Mouse (Mus musculus) midbrain, embryonic 16.5 days (tissue): Measurements from ENCODE around the gene Ddx31. TPM values are rescaled to one million over a fixed set of nuclear protein-coding genes. Genes with fewer than 3 reads are reported as not detected.
A peak's percentile ranks its signal among the peaks of the same experiment; 100 is the strongest.

Source experiments
- ATAC-seq: fragments of 200-750 bp; cut with Nextera tagmentation; 2 replicates; pipeline ENCODE4 v1.8.0; 2017; ENCODE audit warnings: moderate TSS enrichment
- H3K27ac ChIP-seq: fragments of 300-500 bp; sonication (generic); 2 replicates; pipeline ENCODE4 v1.5.1; 2014; ENCODE audit warnings: mild to moderate bottlenecking, low read length, mixed read lengths
- H3K27me3 ChIP-seq: fragments of 300-500 bp; sonication (generic); 2 replicates; pipeline ENCODE4 v1.6.1; 2014; ENCODE audit warnings: low read depth, low read length, mixed read lengths; ENCODE audit not compliant: control insufficient read depth, insufficient read depth
- H3K36me3 ChIP-seq: fragments of 300-500 bp; sonication (generic); 2 replicates; pipeline ENCODE4 v1.6.1; 2014; ENCODE audit warnings: mild to moderate bottlenecking, low read length, moderate library complexity, mixed read lengths; ENCODE audit not compliant: control insufficient read depth, insufficient read depth
- H3K4me1 ChIP-seq: fragments of 300-500 bp; sonication (generic); 2 replicates; pipeline ENCODE4 v1.6.1; 2014; ENCODE audit warnings: mild to moderate bottlenecking, low read length, mixed read lengths; ENCODE audit not compliant: control insufficient read depth, insufficient read depth
- H3K4me2 ChIP-seq: fragments of 300-500 bp; sonication (generic); 2 replicates; pipeline ENCODE4 v1.6.1; 2014; ENCODE audit warnings: mild to moderate bottlenecking, low read length, mixed read lengths
- H3K4me3 ChIP-seq: fragments of 300-500 bp; sonication (generic); 2 replicates; pipeline ENCODE4 v1.5.1; 2014; ENCODE audit warnings: low read depth, mild to moderate bottlenecking, low read length, moderate library complexity, mixed read lengths
- H3K9ac ChIP-seq: fragments of 300-500 bp; sonication (generic); 2 replicates; pipeline ENCODE4 v1.6.1; 2014; ENCODE audit warnings: low read depth, low read length, mixed read lengths
- H3K9me3 ChIP-seq: fragments of 300-500 bp; sonication (generic); replicated peaks from 2 replicates; pipeline ENCODE4 v1.6.1; 2014; ENCODE audit warnings: mild to moderate bottlenecking, low read length, mixed read lengths; ENCODE audit not compliant: control insufficient read depth, poor library complexity, severe bottlenecking
- WGBS: fragments of 180-500 bp; shearing (Covaris S2); extraction: QIAGEN DNeasy Blood & Tissue Kit; methylation state at CpG from one replicate; pipeline ENCODE4 v1.1.7; 2014; 5-methylcytosine and 5-hydroxymethylcytosine counted together
- polyA plus RNA-seq: library from polyadenylated mRNA; unstranded; fragments of >200 nt; fragmentation: Nextera tagmentation; extraction: Ambion mirVana; gene quantifications from 2 replicates; pipeline ENCODE4 v1.2.1, GENCODE M21; 2015

The Ddx31 gene
- 10.7 and 12.6 TPM in 2 replicates for polyA plus RNA-seq

DNA sequence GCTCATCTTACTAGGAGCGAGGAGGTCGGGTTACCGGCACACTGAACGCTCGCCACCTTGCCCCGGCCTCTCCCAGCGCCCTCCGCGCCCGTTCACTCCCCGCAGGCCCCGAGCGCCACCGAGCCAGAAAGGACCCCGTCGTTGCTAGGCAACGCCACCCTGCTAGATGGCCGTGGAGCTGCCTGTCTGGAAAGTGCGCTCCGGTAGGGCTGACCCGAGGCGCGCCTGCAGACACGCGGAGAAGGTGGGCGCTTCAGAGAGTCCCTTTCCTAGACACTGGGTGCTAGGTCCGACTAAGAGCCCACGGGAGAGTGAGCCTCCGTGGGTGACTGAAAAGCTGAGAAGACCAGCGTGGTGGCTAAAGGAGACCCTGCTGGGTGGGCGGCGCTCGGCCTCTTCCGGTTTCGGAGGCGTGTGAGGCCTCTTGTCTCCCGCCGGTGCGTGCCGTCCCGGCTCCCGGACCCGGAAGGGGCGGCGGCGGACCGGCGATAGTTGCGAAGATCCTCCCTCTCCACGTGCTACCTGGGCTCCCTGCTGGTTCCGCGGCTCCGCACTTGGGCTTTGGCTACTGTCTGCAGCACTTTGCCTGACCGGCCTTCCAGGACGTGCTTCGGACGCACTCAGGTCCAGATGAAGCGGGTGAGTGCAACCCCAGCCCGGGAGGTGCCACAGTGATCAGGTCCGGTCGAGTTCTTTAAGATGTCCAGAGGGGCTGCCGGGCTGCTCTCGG lies at the start of gene Ddx31, which contains the start of gene Gtf3c4:
Gene Ddx31, plus strand, starts transcription at position 185 of the 730 bp plus-strand sequence.
Gene Gtf3c4, minus strand, starts transcription at position 139 of the 730 bp plus-strand sequence.
- no peaks in the 10 kb centered on the region for H3K27me3 ChIP-seq
- peak within 1 kb of the TSS; percentile 99 for H3K4me3 ChIP-seq
- H3K27ac ChIP-seq: peak within 1 kb of the TSS; percentile 90
- no peaks in the 10 kb centered on the region for H3K36me3 ChIP-seq
- peak within 1 kb of the TSS; percentile 89 for H3K9ac ChIP-seq
- under 1% methylated on average over 63 of the region's 63 CpGs for WGBS
- peak; percentile 96 for ATAC-seq
- H3K4me1 ChIP-seq: peaks cover 47% of the 10 kb centered on the region
- peak within 1 kb of the TSS; percentile 98 for H3K4me2 ChIP-seq
- H3K9me3 ChIP-seq: no peaks in the 10 kb centered on the region

DNA sequence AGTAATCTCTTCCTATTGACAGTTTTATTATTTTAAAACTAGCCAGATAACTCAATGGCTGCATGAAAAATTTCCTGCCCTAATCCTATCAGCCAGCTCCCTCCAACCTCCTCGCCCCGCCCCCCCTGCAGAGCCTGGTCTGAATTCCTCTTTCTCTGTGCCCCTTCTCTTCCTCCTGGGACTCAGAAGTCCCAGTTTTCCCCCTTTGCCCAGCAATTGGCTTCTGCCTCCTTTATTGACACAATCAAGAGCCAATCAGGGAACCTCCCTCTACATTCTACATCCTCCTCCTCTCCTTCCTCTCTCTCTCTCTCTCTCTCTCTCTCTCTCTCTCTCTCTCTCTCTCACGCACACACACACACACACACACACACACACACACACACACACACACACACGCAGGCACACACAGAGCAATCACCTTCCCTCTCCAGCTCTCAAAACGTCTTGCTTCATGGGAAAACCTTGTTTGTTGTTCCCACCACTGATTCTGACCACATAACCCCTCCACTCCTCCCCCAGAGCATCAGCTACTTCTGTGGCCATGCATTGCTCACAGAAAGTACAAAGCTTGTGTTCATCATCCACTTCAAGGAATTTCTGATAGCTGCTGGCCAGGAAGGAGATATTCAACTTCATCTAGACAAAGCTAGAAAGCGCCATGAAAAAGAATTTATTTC lies 47.1 kb upstream of the Ddx31 start:
- Histone ChIP-seq H3K36me3 (no peaks in the 10 kb centered on the region), H3K27me3 (no peaks in the 10 kb centered on the region), H3K9ac (no peak overlapping the region; the same call in 1 of the 2 replicates), H3K4me2 (peak overlapping the region; percentile 54), H3K9me3 (no peaks in the 10 kb centered on the region), H3K4me1 (peaks cover 9% of the 10 kb centered on the region; the same call in 1 of the 2 replicates), H3K27ac (peak overlapping the region; percentile 41; the same call in 1 of the 2 replicates), H3K4me3 (peak overlapping the region; percentile 11)
- peak; percentile 80 for ATAC-seq
- 24% methylated on average over 5 of the region's 6 CpGs for WGBS

DNA sequence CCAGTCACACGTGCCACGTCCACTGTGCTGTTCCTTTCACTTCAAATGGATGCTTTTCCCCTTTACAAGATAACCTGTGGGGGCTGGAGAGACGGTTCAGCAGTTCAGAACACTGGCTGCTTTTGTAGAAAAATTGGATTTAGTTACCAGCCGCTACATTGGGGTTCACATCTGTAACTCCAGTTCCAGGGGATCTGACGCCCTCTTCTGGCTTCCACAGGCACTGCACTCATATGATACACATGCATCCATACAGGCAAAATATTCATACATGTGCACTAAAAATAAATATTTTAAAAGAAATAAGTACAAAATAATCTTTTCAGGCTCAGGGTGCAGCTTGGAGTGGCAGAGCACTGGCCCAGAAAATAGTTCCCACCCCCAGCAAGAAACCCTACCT lies 45.6 kb upstream of the Ddx31 start:
- 78% methylated on average over 5 of the region's 5 CpGs for WGBS
- H3K4me2 ChIP-seq: no peak overlapping the region
- ATAC-seq: no peak

DNA sequence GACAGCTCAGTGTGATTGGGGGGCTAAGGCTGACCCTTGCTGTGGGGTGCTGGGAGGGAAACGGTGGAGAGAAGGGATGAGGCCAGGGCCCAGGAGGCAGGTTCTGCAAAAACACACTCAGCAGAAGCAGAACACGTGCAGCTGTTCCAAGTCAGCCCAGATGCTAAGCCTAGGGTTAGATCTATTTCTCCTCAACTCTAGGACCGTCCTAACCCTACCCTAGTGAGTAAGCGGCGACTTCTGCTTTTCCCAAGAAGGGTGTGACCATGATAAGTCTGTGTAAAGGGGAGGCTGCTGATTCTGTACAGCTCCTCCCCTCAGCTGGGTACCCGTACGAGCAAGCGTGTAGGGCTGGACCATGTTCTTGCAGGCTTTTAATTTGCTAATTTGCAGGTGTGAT lies 43.9 kb upstream of the Ddx31 start:
- Histone ChIP-seq H3K4me1 (peaks cover 15% of the 10 kb centered on the region), H3K9ac (no peak overlapping the region), H3K36me3 (no peaks in the 10 kb centered on the region), H3K4me3 (no peak overlapping the region), H3K4me2 (no peak overlapping the region), H3K27ac (peak overlapping the region; percentile 67), H3K9me3 (no peaks in the 10 kb centered on the region), H3K27me3 (no peaks in the 10 kb centered on the region)
- 68% methylated on average over 8 of the region's 8 CpGs for WGBS
- no peak for ATAC-seq

More for the DNA sequence above, 45.6 kb upstream of the Ddx31 start:
- no peaks in the 10 kb centered on the region for H3K9me3 ChIP-seq
- no peaks in the 10 kb centered on the region for H3K36me3 ChIP-seq
- H3K4me3 ChIP-seq: no peak overlapping the region
- no peak overlapping the region for H3K9ac ChIP-seq
- H3K27me3 ChIP-seq: no peaks in the 10 kb centered on the region
- H3K4me1 ChIP-seq: peaks cover 15% of the 10 kb centered on the region
- H3K27ac ChIP-seq: no peak overlapping the region

DNA sequence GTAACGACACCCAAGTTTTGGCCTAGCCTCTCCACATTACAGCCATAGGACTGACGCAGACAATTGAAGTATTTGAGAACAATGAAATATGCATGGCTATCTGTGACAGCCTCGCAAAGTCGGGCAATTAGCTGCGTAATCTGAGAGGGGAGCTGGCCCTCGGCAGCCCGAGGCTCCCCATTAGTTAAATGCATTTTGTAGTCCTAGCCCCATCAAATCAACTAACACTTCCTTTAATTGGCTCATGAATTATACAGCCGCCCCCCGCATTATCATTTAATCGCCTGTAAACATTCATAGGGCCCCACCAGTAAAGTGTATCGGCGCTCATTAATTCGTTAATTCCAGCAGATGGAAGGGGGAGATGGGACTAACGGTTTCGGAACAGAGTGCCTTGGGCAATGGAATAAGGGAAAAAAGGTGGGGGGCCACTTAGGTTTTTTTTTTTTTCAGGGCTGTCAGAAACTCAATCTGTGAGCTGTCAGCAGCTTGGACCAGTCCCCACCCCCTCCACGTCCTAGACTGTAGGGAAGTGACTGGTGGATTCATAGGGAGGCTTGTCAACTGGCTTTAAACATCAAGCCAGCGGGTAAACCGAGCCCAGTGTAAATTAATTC lies 42.6 kb upstream of the Ddx31 start:
- ATAC-seq: peak; percentile 79
- 17% methylated on average over 18 of the region's 18 CpGs for WGBS

DNA sequence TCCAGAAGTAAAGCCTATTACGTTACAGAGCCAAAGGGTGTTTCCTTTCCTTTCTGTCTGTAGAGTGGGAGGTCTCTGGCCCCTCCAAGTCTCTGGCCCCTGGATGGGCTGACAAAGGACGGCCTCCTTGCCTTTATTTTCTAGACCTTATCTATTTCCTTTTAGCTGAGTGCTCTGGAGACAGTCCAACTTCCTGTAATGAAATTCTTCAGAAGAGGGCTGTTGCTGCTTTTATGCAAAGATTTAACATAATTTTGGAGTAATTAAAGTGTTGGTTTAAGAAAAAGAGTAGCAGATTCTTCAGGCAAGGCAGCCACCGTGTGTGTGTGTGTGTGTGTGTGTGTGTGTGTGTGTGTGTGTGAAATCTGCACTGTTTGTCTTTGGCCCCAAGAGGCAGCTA lies 41.8 kb upstream of the Ddx31 start:
- Histone ChIP-seq H3K9ac (no peak overlapping the region), H3K9me3 (no peaks in the 10 kb centered on the region), H3K4me1 (peaks cover 15% of the 10 kb centered on the region), H3K36me3 (no peaks in the 10 kb centered on the region), H3K27me3 (no peaks in the 10 kb centered on the region), H3K4me2 (no peak overlapping the region), H3K27ac (peak overlapping the region; percentile 59), H3K4me3 (no peak overlapping the region)
- WGBS: 20% methylated on average over 3 of the region's 3 CpGs
- 0 out of 2 replicates have a peak, but pooled peaks have one; percentile 12 for ATAC-seq

More for the DNA sequence above, 42.6 kb upstream of the Ddx31 start:
- peak overlapping the region; percentile 67 for H3K27ac ChIP-seq
- no peak overlapping the region for H3K4me3 ChIP-seq
- H3K36me3 ChIP-seq: no peaks in the 10 kb centered on the region
- H3K9ac ChIP-seq: no peak overlapping the region
- no peaks in the 10 kb centered on the region for H3K9me3 ChIP-seq
- peaks cover 15% of the 10 kb centered on the region for H3K4me1 ChIP-seq
- peak overlapping the region; percentile 10 for H3K4me2 ChIP-seq
- H3K27me3 ChIP-seq: no peaks in the 10 kb centered on the region

DNA sequence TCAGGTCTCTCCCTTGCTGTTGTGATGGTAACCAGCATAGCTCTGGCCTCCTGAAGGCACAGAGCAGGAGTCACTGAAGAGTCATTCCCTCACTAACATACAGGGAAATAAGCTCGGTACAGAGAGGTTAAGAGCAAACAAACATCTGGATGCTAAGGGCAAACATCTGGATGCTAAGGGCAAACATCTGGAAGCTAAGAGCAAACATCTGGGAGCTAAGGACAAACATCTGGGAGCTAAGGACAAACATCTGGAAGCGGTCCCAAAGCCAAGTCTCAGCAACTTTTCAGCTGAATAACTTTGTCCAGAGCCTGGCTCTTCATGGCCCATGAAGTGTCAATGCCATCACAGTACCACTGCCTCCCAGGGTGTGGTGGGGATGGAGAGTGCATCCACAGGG lies 40.6 kb upstream of the Ddx31 start:
- no peaks in the 10 kb centered on the region for H3K36me3 ChIP-seq
- no peaks in the 10 kb centered on the region for H3K27me3 ChIP-seq
- H3K4me3 ChIP-seq: no peak overlapping the region
- no peak overlapping the region for H3K27ac ChIP-seq
- no peak overlapping the region for H3K4me2 ChIP-seq
- no peak overlapping the region for H3K9ac ChIP-seq
- WGBS: 80% methylated on average over 2 of the region's 2 CpGs
- ATAC-seq: no peak
- no peaks in the 10 kb centered on the region for H3K9me3 ChIP-seq
- peaks cover 15% of the 10 kb centered on the region for H3K4me1 ChIP-seq

DNA sequence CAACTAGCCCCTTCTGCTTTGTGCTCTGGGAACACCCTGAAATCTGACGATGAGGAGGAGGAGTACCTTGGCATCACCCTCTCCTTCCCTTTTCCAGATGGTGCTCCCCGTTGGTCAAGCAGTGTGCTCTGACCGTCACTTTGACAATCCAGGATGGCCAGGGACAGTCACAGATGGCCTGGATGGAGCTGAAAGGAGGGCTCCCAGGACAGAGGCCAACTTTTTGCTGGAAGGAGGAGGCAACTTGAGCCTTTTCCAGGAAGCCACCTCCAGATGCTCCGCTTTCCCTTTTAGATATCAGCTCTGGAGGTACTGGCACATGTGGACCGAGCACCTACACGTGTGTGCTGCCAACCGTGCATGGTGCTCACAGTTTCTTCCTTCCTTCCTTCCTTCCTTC lies 36.8 kb upstream of the Ddx31 start:
- no peak for ATAC-seq
- H3K4me3 ChIP-seq: no peak overlapping the region
- H3K27me3 ChIP-seq: no peaks in the 10 kb centered on the region
- H3K36me3 ChIP-seq: no peaks in the 10 kb centered on the region
- H3K9ac ChIP-seq: no peak overlapping the region
- no peaks in the 10 kb centered on the region for H3K9me3 ChIP-seq
- no peak overlapping the region for H3K27ac ChIP-seq
- 95% methylated on average over 7 of the region's 7 CpGs for WGBS
- peaks cover 3% of the 10 kb centered on the region for H3K4me1 ChIP-seq
- no peak overlapping the region for H3K4me2 ChIP-seq
